Mouse (Mus musculus) large intestine, adult 2 months (tissue): ENCODE measurements around the gene Cdc37. TPM values are rescaled to one million over a fixed set of nuclear protein-coding genes. Genes with fewer than 3 reads are reported as not detected.

Experiments used
- DNase-seq: peaks from one replicate; pipeline ENCODE4 v3.0.0-alpha.2; 2012; ENCODE audit warnings: low read depth, low spot score
- WGBS: fragments of 180-500 bp; shearing (Covaris S2); methylation state at CpG from one replicate; pipeline ENCODE4 v1.1.7; 2018; 5-methylcytosine and 5-hydroxymethylcytosine counted together
- polyA plus RNA-seq: library from polyadenylated mRNA; depleted of rRNA; stranded (reverse); fragments of >200 nt; gene quantifications from 2 replicates; pipeline ENCODE4 v1.2.3, GENCODE M21; 2012

The Cdc37 gene
- polyA plus RNA-seq, 1 experiment, result 46.1 TPM

DNA sequence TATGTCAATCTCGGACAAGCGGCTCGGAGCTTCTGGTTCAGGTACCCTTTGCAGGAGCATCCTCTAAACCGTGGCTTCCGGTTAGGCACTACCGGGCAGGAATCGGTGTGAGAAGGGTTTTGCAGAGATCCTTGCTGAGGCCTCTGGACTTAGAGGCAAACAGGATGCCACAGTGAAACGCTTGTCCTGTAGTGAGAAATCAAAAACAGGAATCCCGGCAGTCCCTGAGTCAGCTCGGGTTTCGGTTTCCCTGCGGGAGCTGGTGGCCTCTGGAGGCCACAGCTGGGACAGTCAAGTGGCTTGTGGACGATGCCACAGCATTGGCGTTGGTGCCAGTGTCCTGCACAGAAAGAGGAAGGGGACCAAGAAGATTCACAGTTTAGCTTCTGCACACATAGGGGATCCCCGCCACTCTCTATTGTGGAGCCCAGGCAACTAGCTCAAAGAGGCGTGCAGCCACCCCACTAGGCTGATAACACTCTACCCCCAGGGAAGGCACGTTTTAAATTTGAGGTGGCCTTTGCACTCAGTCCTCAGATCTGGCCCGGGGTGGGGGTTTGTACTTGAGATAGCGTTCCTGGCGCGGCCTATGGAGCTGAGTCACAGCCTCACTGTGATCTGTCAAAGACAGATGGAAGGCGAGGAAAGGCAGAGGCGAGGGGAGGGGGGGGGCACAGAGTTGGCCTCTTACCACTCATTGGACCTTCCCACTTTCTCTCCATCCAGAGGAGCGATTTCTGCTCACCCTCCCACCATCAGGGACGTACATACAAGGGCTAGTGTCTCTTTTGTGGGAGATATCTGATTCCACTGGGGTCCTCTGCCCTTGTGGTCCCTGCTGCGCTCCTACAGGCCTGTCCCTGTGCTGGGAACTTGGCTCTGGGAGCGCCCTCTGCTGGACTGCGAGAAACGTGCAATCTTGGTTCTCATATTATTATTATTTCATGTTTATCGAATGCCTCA is 18.7 kb upstream of the Cdc37 start:
- 9% methylated on average over 30 of the region's 30 CpGs for WGBS
- peak; percentile 56 for DNase-seq

- DNase-seq, result no peak
- 67% methylated on average over 10 of the region's 10 CpGs for WGBS
These were observed 17.6 kb upstream of the Cdc37 start for GRCm38 (mm10) chr9:21167140-21168097.

DNA sequence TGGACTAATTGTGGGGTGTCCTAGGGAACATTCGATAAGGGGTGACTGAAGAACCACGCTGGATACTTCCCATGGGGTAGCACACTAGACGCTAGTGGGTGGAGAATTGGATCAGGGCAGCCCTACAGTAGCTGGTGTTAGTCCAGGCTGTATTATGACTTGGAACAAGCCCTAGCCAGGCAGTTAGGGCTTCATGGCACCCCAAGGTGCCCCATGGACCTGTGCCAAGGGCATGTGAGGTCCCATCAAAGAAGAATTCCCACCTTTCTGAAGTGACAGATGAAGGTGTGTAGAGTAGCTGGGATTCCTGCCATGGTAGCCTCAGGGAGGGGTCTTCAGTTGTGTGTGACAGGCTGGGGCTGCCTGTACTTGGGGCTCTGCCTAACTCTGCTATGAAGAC is 16.7 kb upstream of the Cdc37 start:
- no peak for DNase-seq
- 40% methylated on average over 3 of the region's 3 CpGs for WGBS

DNA sequence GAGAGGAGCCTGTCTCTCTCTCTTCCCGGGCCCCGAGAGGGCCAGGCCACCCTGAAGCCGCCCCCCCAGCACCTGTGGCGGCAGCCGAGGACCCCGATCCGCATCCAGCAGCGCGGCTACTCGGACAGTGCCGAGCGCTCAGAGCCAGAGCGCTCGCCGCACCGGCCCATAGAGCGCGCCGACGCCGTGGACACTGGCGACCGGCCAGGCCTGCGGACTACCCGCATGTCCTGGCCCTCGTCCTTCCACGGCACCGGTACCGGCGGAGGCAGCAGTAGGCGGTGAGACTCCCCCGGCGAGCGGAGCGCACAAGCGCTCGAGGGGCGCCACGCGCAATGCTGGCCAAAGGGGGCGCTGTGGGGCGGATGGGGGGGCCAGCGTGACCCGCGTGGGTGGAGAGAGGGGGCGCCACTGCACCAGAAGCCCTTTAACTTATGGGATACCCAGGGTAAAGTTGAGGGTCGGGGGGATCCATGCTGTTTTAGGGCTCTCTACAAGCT is 16.2 kb upstream of the Cdc37 start:
- 2% methylated on average over 47 of the region's 47 CpGs for WGBS
- DNase-seq, result no peak

DNA sequence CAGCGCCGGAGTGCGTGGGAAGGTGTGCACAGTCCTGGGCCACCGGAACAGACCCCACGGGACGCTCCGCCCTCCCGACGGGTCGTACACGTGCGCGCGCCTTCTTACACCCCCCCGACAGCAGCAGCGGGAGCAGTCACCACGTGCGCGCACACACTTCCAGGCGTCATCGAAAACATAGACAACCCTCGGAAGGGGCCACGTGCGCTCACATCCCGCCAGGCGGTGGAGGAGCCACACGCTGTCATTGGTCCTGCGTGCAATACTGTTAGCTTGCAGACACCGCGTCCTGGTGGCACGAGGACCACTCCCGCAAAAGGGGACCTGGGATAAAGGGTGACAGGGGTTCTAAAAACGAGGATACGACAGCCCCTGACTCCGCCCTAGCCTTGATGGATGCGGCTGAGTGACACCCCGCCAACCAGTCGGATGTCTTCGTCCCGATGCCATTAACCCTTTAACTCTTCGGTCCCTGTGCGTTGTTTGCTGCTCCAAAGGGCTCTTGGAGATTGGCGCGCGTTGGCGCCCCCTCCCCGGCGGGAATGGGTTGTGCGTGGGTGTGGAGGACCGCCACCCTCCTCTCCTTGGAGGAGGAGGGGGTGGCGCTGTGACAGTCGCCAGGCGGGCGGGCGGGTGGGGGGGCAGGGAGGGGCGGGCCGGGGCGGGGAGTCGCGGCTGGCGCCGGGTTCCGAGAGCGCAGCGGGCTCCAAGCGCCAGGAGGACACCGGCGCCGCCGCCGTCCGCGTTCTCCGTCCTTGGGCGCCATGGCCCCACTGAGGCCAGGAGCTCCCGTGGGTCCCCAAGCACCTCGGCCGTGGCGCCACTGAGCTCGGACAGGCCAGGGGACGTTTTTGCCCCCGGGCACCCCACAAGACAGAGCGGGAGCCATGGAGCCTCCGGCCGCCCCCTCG is 15.5 kb upstream of the Cdc37 start, which contains the start of gene Pde4a:
Gene Pde4a (plus strand): TSS at position 674 of the 911 bp plus-strand sequence.
- 2% methylated on average over 77 of the region's 86 CpGs for WGBS
- no peak for DNase-seq

DNA sequence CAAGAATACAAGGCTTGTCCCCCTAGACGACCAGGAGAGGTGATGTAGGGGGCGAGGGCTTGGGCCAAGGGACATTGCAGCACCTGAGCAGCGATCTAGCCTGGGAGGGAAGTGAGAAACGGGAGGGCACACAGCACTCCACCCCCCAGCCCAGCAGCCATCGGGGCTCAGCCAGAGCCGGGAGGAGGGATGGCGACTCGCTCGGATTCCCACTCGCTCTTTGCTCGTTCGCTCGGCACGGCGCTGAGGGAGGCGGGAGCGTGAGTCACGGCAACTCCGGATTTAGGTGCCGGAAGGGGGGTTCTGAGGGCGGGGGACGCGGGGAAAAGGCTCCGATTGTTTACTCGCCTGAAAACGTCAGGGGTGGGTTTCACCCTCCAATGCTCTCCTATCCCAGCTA is 14.3 kb upstream of the Cdc37 start:
- no peak for DNase-seq
- 1% methylated on average over 26 of the region's 26 CpGs for WGBS

GRCm38 (mm10) chr9:21163086-21164050 is 13.6 kb upstream of the Cdc37 start:
- WGBS, result 45% methylated on average over 11 of the region's 11 CpGs
- no peak for DNase-seq

DNA sequence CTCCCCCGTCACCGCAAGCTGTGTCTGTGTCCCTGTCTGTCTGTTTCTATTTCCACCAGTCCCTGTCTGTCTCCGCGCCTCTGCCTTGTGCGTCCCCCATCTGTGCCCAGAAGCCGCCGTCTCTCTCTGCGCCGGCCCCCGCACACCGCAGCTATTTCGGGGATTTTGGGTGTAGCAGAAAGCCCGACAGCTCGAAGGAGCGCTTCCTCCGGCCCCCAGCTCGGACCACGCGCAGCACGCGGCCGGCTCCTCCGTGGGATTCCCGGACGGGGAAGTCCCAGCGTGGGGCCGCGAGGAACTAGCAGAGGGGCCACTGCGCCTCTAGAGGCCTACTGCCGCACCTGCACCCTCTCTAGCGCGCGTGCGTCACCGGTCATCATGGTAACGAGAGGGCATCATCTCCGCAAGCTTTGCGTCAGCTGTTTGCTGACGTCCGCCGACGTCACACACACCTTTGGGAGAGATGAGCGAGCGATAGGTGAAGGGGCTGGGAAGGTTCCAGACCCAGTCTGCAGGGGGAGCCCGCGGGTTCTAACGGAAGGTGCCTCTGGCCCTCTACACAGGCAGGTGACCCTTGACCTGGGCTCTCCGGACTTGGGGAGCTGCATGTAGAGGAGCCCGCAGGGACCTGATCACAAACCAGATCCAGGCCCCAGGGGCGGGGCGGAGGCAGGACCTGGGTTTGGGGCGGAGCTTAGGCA is 11.6 kb upstream of the Cdc37 start:
- WGBS, result 1% methylated on average over 52 of the region's 52 CpGs
- no peak for DNase-seq

- no peak for DNase-seq
- 83% methylated on average over 3 of the region's 3 CpGs for WGBS
These were observed 5.0 kb upstream of the Cdc37 start for GRCm38 (mm10) chr9:21154787-21155186.

DNA sequence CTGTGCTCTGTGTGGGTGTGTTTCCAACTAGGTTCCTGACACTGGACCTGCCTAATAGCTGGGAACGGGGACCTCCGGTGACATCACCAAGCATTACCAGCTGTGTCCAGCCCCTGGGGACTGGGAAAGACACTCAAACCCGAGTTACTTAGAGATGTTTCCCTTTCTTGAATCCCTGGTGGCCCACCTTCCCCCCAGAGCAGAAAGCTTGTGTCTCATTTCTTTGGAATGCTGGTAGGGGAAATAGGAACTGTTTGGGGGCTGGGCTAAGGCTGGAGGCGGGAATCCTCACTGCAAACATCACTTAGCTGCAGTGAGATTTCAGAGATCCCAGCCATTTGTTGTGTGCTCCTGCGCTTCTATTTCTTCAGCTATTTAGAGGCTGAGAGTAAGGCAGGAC is 4.1 kb upstream of the Cdc37 start:
- WGBS, result 10% methylated on average over 5 of the region's 5 CpGs

GRCm38 (mm10) chr9:21153331-21153730 is 3.5 kb upstream of the Cdc37 start:
- WGBS, result 5% methylated on average over 12 of the region's 12 CpGs
- DNase-seq, result no peak

More for the DNA sequence above, 4.1 kb upstream of the Cdc37 start:
- DNase-seq, result no peak

- DNase-seq, result no peak
- WGBS, result under 1% methylated on average over 11 of the region's 11 CpGs
These were observed 2.9 kb upstream of the Cdc37 start for GRCm38 (mm10) chr9:21152715-21153114.

GRCm38 (mm10) chr9:21149077-21149653 is 617 bp downstream of the Cdc37 start:
- no peak for DNase-seq

GRCm38 (mm10) chr9:21148427-21148826 is 1.4 kb downstream of the Cdc37 start:
- no peak for DNase-seq

More at GRCm38 (mm10) chr9:21149077-21149653, 617 bp downstream of the Cdc37 start:
- 2% methylated on average over 8 of the region's 8 CpGs for WGBS

GRCm38 (mm10) chr9:21146722-21147121 is 3.1 kb downstream of the Cdc37 start:
- DNase-seq, result no peak
- 34% methylated on average over 10 of the region's 10 CpGs for WGBS

DNA sequence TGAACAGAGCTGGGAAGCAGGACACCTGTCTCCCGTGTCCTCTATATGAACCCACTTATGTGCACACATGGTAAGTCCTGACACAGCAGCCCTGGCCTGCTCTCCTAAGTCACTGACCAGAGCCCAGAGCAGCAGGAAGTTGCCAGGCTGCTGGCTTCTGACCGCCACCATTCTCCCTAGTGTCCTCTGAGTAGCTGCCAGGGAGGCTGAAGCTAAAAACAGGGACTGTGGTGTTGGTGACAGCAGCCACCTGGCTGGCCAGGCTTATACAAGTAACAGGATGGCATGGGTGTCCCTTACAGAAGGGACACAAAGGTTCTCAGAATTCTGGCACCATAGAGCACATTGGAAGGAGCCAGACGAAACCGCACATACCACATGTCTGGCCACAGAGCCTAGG is 4.4 kb downstream of the Cdc37 start:
- 88% methylated on average over 4 of the region's 4 CpGs for WGBS

GRCm38 (mm10) chr9:21144361-21144760 is 5.4 kb downstream of the Cdc37 start:
- 96% methylated on average over 3 of the region's 3 CpGs for WGBS
- DNase-seq, result no peak

More for the DNA sequence above, 4.4 kb downstream of the Cdc37 start:
- DNase-seq, result no peak
